Mouse (Mus musculus): ENCODE measurements around the gene Ppp1r14a.

Ppp1r14a gene

DNA sequence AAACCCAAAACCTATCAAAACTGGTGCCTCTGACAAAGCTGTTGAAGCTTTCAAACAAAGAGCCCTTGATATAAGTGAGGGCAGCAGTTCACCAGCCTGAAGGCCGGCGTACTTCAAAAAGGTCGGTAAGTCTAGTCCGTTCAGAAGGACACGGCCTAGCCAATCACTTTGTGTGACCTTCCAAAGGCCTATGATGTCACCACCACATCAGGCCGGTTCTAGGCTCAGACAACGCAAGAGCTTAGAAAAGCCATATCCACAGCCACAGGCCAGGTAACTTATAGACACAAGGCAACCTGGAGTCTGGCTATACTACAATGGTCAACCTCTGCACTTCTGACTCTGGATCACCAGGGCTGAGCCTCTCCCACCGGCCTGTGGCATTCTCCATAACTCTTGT, 9.2 kb upstream of the Ppp1r14a start:
- no peak for DNase-seq (ENCODE audit: low spot score)

- no peak for DNase-seq (ENCODE audit: low spot score)
These were observed 8.3 kb upstream of the Ppp1r14a start for GRCm38 (mm10) chr7:29280801-29281200.

- no peak for DNase-seq (ENCODE audit: low spot score)
These were observed 7.7 kb upstream of the Ppp1r14a start, which contains the start of gene Spint2 for GRCm38 (mm10) chr7:29281201-29282073. TSS of gene Spint2 (minus strand) at chr7:29281912.

DNA sequence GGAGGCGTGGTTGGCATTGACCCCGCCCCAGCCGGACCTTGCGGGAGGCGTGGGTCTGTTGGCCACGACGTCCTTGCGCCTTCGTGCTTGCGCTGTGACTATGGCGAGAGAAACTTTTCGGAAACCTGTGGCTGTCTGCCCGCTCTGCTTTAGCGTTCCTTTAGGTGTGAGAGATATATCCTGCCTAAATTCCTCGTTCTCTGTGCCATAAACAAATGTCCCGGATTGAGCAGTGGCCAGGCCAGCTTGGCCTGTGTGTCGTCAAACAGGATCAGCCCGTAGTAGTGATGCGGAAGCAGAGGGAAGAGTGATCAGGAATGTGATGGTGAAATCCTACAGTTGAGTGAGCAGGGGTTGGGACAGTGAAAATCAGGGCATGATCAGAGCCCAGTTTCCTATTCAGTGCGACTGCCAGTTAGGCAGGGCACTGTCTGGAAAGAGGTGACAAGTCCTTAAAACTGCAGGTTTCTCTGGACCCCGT, 7.0 kb upstream of the Ppp1r14a start:
- no peak for DNase-seq (ENCODE audit: low spot score)

DNA sequence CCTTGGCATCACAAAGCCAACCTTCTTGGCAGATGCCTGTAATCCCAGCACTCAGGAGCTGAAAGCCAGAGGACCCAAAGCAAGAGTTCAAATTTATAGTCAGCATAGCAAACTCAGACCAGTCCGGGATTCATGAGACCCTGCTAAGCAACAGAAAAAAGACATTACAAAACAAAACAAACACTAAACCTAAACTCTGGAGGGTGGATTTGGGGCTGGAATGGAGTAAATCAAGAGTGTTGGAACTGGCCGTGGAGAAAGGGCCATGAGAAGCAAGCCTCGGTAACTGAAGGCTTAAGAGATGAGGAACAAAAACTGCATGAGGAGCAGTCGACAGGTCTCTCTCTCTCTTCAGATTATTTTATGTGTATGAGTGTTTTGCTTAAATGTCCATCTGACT, 5.2 kb upstream of the Ppp1r14a start:
- no peak for DNase-seq (ENCODE audit: low spot score)

DNA sequence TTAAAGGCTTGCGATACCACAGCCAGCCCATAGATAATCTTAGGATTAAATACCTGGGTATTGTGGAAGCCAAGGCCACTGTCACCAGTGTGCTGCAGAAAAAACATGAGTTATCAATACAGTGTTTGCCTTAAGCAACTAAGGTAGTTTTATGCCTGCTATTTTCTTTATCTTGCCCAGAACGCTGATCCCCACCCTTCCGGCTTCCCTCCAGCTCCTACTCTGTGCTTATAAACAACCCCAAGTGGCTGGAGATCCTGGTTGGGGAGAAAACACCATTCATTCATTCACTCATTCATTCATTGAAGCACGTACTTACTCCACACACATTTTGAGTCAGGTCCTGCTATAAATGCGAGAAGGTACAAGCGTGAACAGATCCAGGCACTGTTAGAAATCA, 4.6 kb upstream of the Ppp1r14a start:
- DNase-seq (ENCODE audit: low spot score) = no peak

- no peak for DNase-seq (ENCODE audit: low spot score)
These were observed 1.6 kb upstream of the Ppp1r14a start for GRCm38 (mm10) chr7:29287481-29287880.

- DNase-seq (ENCODE audit: low spot score) = no peak
These were observed 1.0 kb upstream of the Ppp1r14a start for GRCm38 (mm10) chr7:29288079-29288478.

- no peak for DNase-seq (ENCODE audit: low spot score)
These were observed 748 bp downstream of the Ppp1r14a start for GRCm38 (mm10) chr7:29289856-29290255.

- no peak for DNase-seq (ENCODE audit: low spot score)
These were observed 1.8 kb downstream of the Ppp1r14a start for GRCm38 (mm10) chr7:29290691-29291485.

DNA sequence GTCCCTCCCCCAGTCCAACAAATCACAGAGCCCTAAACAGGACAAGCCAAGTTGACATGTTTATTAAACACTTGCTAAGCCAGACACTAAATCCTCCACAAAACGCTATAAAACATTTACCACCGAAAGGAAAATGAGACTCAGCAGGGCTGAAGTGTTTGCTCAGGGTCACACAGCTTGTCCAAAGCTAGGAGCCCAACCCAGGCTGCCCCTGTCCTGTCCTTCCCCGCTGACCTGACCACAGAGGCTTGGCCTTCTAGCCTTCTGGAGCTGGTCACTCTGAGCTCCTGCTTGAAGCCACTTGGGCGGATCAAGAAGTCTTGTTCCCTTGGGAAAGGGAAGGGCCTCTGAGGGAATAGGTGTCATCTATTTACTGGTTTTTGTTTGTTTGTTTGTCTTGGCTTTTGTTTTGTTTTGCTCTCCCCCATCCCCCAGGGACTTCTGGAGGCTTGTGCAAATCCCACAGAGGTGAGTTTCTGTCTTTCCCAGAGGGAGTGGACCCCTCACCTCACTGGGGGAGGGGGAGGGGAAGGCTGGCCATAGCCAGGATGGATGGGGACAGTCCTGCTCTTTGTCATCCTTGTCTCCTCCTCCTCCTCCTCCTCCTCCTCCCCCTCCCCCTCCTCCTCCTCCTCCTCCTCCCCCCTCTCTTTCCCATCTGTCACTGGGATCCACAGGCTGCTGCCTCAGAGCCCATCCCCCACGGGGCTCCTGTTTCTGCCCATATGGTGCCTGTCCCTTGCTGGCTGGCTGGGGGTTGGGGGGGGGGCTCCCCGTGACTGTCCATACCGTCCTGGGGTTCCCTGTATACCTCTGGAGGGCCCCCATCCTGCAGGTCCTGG, 2.7 kb downstream of the Ppp1r14a start:
- no peak for DNase-seq (ENCODE audit: low spot score)

- no peak for DNase-seq (ENCODE audit: low spot score)
These were observed 3.5 kb downstream of the Ppp1r14a start for GRCm38 (mm10) chr7:29292458-29293098.

- no peak for DNase-seq (ENCODE audit: low spot score)
These were observed 4.3 kb downstream of the Ppp1r14a start for GRCm38 (mm10) chr7:29293131-29294065.

DNA sequence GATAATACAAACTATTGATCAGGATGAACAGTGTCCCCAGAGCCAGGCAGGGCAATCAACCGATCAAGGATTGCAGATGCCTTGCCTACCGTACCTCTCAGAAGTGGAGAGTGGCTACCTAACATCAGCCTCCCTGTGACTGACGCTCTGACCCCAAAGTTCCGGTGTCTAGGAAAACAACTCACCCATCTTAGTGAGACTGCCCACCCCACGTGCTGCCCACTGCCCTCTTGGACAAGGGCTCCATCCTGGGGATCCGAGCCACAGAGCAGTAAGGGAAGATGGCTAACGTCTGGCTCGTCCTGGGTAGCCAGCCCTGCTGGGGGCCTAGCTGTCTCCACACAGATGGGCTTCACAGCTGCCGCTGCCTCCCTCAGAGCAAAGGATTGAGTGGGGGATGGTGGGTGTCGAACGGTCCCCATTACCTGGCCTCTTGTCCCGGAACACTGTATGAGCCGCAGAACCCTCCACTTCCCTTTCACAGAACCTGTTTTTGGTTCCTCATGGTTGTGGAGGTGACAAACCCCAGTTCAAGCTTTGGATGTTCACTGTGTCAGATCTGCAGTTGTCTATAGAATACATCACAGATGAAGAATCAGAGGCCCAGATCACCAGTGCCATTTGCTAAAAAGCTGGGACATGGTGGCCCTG, 5.1 kb downstream of the Ppp1r14a start:
- no peak for DNase-seq (ENCODE audit: low spot score)

DNA sequence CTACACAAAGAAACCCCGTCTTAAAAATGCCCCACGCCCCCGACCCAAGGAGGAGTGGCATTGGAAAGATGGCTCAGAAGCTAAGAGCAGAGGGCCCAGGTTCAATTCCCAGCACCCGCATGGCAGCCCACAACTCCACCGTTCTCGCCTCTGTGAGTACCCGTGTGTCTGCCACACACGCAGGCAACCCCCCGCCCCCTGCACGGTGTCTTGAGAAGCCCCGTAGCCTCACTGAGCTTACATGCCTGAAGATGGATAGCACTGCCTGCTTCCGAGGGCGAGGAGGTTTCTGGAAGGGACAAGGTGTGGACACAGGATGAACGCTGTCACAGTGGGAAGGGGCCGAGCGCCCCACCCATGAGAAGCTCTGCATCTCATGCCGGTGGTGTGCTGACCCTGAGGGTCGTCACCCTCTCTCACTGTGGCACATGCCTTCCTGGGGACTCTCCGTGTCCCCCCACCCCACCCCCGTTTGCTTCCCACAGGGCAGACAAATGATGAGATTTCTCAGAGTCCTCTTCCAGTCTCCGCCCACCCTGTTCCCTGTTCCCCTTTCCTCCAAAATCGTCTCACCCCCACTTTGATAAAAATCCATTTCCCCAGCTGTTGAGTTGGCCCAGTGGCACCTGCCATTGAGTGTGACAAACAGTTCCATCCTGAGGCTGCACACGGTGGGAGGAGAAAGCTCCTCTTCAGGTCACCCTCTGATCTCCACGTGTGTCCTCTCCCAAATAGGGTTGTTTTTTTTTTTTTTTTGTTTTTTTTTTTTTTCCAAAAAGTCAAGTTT, 6.9 kb downstream of the Ppp1r14a start:
- DNase-seq (ENCODE audit: low spot score) = no peak

DNA sequence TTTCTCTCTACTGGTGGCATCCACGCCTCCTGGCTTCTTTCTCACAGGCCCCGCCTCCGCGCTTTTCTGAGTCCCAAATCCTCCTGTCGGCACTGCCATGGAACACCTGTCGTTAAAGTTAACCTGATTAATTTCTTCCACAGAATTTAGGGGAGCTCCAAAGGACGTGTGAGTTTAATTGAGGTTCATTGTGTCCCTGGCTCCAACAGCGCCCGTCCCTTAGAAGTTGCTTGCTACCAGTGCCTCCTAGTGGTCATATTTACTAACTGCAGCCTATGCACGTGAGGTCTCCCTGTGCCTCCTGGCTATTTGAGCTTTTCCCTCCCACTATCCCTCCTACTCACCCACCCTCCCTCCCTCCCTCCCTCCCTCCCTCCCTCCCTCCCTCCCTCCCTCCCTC, 7.9 kb downstream of the Ppp1r14a start:
- peak; percentile 71 for DNase-seq (ENCODE audit: low spot score)

DNA sequence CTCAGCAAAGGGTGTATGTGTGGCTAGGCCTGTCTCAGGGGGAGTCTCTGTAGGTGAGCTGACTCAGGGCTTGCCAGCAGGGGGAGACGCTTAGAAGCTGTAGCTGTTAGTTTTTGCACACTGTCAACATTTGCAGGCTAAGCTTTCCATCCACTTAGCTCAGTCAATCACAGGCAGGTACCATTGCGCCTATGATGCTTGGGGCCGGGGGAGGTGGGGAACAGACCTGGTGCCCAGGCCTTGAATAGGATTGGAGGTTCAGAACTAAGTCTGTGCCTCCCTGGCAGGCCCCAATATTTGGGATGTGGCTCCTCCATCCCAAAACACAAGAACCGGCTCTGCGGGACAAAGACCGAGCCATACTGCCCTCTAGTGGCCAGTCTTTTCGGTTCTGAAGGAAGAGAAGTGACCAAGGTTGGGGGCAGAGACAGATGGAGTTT, 12.0 kb downstream of the Ppp1r14a start:
- peak; percentile 65 for DNase-seq (ENCODE audit: low spot score)

DNA sequence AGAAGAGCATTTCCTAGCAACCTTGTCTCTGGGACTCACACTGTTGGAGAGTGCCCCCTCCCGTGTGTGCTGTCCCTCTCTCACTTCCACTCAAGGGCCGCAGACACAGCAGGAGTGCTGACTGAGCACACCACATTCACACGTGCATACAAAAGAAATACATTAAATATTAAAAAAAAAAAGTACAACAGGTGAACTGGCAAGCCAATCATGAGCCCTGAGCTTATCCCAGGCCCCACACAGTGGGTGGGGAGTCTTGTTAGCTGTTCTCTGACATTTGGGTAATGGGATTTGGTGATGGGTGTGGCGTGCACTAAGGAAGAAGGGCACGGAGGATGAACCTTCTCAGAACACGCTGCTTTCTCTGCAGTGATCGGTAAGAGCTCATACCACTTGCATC, 13.5 kb downstream of the Ppp1r14a start:
- no peak for DNase-seq (ENCODE audit: low spot score)

Measured in adipocyte (in vitro differentiated cells).